Mouse (Mus musculus) olfactory bulb, adult 2 months (tissue): ENCODE data around the gene Pdzd2.

ENCODE experiments used
- CTCF ChIP-seq: fragments of 200-500 bp; IDR thresholded peaks from 2 replicates; pipeline ENCODE4 v1.5.1; 2012; ENCODE audit warnings: low read depth, mild to moderate bottlenecking, low read length, moderate library complexity; ENCODE audit not compliant: insufficient read depth
- POLR2A ChIP-seq: fragments of 200-500 bp; IDR thresholded peaks from 2 replicates; pipeline ENCODE4 v1.6.1; 2012; ENCODE audit warnings: mild to moderate bottlenecking, low read depth, low read length, moderate library complexity; ENCODE audit not compliant: insufficient read depth

GRCm38 (mm10) chr15:12451448-12451847 lies 288.3 kb downstream of the Pdzd2 start:
- TF ChIP-seq POLR2A (no peak), CTCF (no peak)
